Mouse (Mus musculus): ENCODE results near the gene Gmppb.

Gene Gmppb

DNA sequence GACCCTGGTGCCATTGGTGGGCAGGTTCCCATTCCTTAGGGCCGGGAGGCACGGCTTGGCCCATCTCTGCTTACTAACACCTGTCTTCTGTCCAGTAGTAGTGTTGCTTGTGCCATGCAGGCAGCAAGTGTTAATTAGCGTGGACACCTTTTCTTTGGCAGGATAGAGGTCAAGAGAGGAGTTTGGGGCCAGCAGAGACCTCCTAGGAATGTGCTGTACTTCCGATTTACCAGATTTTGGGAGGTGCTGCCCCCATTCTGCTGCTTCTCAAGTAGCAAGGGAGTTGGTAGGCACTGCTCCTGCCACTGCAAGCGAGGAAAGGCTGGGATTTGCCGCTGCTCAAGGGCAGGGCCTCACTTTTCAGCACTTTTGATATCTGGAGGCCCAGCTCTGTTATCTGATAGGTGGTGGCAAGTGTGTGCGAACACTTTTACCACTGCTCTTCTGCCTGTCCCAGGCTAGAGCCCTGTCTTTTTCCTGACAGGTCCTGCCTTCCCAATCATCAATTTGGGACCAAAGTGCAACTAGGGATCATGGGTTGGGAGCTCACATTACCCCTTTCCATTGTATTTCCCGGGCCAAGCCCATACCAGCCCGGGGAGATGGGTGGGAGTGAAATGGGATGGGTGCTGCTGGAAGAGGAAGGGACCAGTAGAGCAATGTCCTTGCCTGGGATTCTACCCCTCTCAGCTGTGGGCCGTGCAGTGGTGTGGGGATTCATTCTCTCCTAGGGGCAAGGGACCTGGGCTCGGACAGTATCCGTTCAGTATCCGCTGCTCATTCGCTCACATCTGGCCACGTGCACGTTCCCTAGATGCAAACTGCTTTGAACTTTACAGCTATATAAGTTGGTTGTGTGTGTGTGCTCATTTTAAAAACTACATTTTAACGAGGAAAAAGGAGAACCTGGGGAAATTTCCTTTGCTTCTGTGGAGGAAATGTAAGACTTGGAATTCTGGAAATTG, 1.2 kb upstream of the Gmppb start:
- H3K4me1 ChIP-seq (replicated peaks; ENCODE audit: low read depth, low read length), result peaks cover 76% of the 10 kb centered on the region
- H3K9me3 ChIP-seq (ENCODE audit: low read length), result no peaks in the 10 kb centered on the region
- TF ChIP-seq NANOG (IDR thresholded peaks at IDR 0.05; ENCODE audit: borderline replicate concordance, low read length) (no peak), CTCF (conservative IDR thresholded peaks at IDR 0.05; ENCODE audit: low read length) (no peak), POU5F1 (IDR thresholded peaks at IDR 0.05; ENCODE audit: borderline replicate concordance, low read length) (no peak)
- H3K36me3 ChIP-seq (ENCODE audit: insufficient read depth, low read length), result peaks cover 69% of the 10 kb centered on the region
- H3K27me3 ChIP-seq (ENCODE audit: insufficient read depth, low read length), result no peaks in the 10 kb centered on the region
- H3K4me3 ChIP-seq (replicated peaks; ENCODE audit: low read length), result peak overlapping the region; percentile 80

DNA sequence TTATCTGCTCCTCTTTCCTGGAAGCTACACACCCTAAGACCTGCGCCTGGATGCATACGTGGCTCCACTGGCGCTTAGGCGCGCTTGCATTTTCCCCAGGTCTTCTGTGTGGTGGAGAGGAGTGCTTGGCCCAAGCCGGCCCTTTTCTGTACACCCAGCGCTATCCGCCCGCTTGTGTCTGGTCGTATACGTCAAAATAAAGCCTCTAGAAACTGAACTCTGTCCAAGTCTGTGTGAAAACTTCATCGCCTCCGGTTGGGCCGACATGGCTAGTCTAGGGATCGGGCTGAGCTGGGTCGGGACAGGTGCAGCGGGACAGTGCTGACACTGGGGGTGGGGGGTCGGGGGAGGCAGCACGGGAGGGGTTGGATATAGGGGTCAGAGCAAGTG, 481 bp upstream of the Gmppb start:
- Histone ChIP-seq H3K4me1 (replicated peaks; ENCODE audit: low read depth, low read length) (peaks cover 82% of the 10 kb centered on the region), H3K27me3 (ENCODE audit: insufficient read depth, low read length) (no peaks in the 10 kb centered on the region), H3K9me3 (ENCODE audit: low read length) (no peaks in the 10 kb centered on the region), H3K36me3 (ENCODE audit: insufficient read depth, low read length) (peaks cover 64% of the 10 kb centered on the region), H3K4me3 (replicated peaks; ENCODE audit: low read length) (peak overlapping the region; percentile 80)
- TF ChIP-seq CTCF (conservative IDR thresholded peaks at IDR 0.05; ENCODE audit: low read length) (no peak), POU5F1 (IDR thresholded peaks at IDR 0.05; ENCODE audit: borderline replicate concordance, low read length) (no peak), NANOG (IDR thresholded peaks at IDR 0.05; ENCODE audit: borderline replicate concordance, low read length) (no peak)

DNA sequence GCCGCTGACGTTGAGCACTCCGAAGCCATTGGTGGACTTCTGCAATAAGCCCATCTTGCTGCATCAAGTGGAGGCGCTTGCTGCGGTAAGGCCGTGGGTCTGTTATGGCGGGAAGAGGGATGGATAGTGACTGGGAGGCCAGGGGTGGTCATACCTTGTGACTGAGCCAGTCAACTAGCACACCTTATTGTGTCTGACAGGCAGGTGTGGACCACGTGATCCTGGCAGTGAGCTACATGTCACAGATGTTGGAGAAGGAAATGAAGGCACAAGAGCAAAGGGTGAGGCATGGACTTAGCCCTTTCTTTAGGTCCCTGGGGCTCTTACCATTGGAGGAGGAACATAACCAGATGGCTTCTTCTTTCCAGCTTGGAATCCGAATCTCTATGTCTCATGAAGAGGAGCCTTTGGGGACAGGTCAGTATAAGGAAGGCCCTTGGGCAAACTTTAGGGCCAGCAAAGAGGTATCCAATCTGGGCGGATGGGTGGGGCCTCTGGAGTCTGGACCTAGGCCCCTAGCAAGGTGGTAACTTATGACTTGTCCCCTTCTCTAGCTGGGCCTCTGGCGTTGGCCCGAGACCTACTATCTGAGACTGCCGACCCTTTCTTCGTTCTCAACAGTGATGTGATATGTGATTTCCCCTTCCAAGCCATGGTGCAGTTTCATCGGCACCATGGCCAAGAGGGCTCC, 664 bp downstream of the Gmppb start:
- Histone ChIP-seq H3K9me3 (ENCODE audit: low read length) (no peaks in the 10 kb centered on the region), H3K4me3 (replicated peaks; ENCODE audit: low read length) (peak overlapping the region; percentile 90), H3K36me3 (ENCODE audit: insufficient read depth, low read length) (peaks cover 58% of the 10 kb centered on the region), H3K4me1 (replicated peaks; ENCODE audit: low read depth, low read length) (peaks cover 90% of the 10 kb centered on the region), H3K27me3 (ENCODE audit: insufficient read depth, low read length) (no peaks in the 10 kb centered on the region)
- TF ChIP-seq NANOG (IDR thresholded peaks at IDR 0.05; ENCODE audit: borderline replicate concordance, low read length) (no peak), POU5F1 (IDR thresholded peaks at IDR 0.05; ENCODE audit: borderline replicate concordance, low read length) (no peak), CTCF (conservative IDR thresholded peaks at IDR 0.05; ENCODE audit: low read length) (no peak)

DNA sequence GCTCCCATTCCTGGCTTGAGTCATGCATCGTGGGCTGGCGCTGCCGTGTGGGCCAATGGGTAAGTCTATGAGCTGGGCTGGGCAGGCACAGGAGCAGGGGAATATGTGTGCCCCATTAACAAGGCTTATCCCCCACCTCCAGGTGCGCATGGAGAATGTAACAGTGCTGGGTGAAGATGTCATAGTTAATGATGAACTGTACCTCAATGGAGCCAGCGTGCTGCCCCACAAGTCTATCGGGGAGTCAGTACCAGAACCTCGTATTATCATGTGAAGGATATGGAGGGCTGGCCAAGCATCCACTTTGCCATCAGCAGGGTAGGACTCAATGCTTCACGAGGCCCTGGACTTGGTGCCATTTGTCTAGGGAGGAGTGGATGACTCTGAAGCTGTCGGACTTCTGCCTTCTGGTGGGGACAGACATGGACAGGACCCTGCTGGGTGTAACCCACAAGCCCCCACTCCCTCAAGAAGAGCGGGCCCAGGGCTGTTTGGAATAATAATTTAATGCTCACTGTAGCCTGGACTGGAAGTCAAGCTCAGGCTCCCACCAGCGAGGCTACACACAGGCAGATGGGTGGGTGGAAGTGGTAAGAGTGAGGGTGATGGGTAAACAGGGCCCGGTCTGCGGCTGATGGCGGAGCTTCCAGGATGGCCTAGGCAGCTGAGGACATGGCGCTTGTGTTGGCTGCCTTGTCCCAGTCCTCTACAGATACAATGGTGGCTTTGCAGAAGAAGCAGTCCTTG, 2.3 kb downstream of the Gmppb start:
- H3K4me1 ChIP-seq (replicated peaks; ENCODE audit: low read depth, low read length), result peaks cover 91% of the 10 kb centered on the region
- no peaks in the 10 kb centered on the region for H3K27me3 ChIP-seq (ENCODE audit: insufficient read depth, low read length)
- TF ChIP-seq CTCF (conservative IDR thresholded peaks at IDR 0.05; ENCODE audit: low read length) (no peak), POU5F1 (IDR thresholded peaks at IDR 0.05; ENCODE audit: borderline replicate concordance, low read length) (no peak), NANOG (IDR thresholded peaks at IDR 0.05; ENCODE audit: borderline replicate concordance, low read length) (no peak)
- H3K36me3 ChIP-seq (ENCODE audit: insufficient read depth, low read length), result peaks cover 54% of the 10 kb centered on the region
- no peak overlapping the region for H3K4me3 ChIP-seq (replicated peaks; ENCODE audit: low read length)
- no peaks in the 10 kb centered on the region for H3K9me3 ChIP-seq (ENCODE audit: low read length)

DNA sequence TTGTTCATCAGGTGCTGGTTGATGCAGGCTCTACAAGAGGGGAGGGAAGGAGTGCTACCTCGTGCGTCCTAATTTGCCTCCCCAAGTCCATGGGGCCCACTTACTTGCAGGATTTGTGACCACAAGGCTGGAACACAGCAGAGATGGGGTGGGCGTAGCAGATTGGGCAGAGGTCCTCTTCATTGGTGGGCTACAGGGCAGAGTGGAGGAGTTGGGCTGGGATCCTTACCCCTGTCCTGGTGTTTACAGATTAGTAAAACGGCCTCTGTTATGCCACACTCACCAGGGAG, 2.8 kb downstream of the Gmppb start:
- peaks cover 49% of the 10 kb centered on the region for H3K36me3 ChIP-seq (ENCODE audit: insufficient read depth, low read length)
- H3K27me3 ChIP-seq (ENCODE audit: insufficient read depth, low read length), result no peaks in the 10 kb centered on the region
- H3K4me1 ChIP-seq (replicated peaks; ENCODE audit: low read depth, low read length), result peaks cover 91% of the 10 kb centered on the region
- TF ChIP-seq POU5F1 (IDR thresholded peaks at IDR 0.05; ENCODE audit: borderline replicate concordance, low read length) (no peak), CTCF (conservative IDR thresholded peaks at IDR 0.05; ENCODE audit: low read length) (no peak), NANOG (IDR thresholded peaks at IDR 0.05; ENCODE audit: borderline replicate concordance, low read length) (no peak)
- no peak overlapping the region for H3K4me3 ChIP-seq (replicated peaks; ENCODE audit: low read length)
- no peaks in the 10 kb centered on the region for H3K9me3 ChIP-seq (ENCODE audit: low read length)

DNA sequence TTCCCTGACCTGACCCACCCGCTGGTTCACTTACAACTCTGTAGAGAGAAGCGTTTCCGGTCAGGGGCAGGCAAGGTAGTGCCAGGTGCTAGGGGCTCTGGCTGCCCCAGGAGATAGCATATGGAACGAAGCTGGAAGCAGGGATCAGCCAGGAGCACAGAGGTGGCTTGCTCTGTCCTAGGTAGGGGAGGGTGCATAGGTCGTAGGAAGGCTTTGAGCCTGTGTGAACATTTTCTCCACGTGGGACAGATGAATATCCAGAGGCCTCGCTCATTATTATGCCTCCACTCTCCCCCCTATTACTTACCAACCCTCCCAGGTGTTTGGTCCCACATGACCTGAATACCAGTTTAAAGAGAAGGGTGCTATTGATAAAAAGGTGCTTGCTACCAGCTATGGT, 3.4 kb downstream of the Gmppb start:
- no peaks in the 10 kb centered on the region for H3K27me3 ChIP-seq (ENCODE audit: insufficient read depth, low read length)
- H3K36me3 ChIP-seq (ENCODE audit: insufficient read depth, low read length), result peaks cover 46% of the 10 kb centered on the region
- H3K4me1 ChIP-seq (replicated peaks; ENCODE audit: low read depth, low read length), result peaks cover 91% of the 10 kb centered on the region
- no peaks in the 10 kb centered on the region for H3K9me3 ChIP-seq (ENCODE audit: low read length)
- TF ChIP-seq CTCF (conservative IDR thresholded peaks at IDR 0.05; ENCODE audit: low read length) (no peak), POU5F1 (IDR thresholded peaks at IDR 0.05; ENCODE audit: borderline replicate concordance, low read length) (no peak), NANOG (IDR thresholded peaks at IDR 0.05; ENCODE audit: borderline replicate concordance, low read length) (no peak)
- no peak overlapping the region for H3K4me3 ChIP-seq (replicated peaks; ENCODE audit: low read length)

DNA sequence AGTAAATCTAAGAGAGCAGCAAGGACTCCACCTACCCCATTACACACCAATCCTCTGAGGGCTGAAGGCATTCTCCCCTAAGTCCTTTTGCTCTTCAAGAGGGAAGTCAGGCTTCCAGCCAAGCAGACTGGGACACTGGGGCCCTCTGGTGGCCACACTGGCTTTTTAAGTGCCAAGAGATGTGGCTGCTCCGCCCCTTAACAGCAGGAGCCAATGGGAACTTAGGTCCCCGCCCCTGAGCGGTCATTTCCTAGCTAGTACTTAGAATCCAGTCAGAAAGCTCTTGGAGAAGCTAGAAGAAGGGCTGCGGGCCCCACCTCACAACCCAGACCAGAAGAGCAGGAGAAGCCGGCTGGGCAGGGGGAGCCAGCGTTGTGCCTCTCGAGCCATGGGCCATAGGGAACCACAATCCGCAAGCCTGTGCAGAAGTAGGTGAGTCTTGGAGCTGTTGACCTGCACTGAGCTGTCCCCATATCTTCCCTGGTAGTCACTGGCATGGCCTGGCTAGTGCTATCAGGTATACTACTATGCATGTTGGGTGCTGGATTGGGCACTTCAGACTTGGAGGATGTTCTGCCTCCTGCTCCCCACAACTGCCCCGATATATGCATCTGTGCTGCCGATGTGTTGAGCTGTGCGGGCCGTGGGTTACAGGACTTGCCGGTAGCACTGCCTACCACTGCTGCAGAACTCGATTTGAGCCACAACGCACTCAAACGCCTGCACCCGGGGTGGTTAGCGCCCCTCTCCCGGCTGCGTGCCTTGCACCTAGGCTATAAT, 4.0 kb downstream of the Gmppb start, which contains the start of gene Amigo3:
TSS of gene Amigo3 (plus strand) at position 275 of the 780 bp plus-strand sequence.
- H3K36me3 ChIP-seq (ENCODE audit: insufficient read depth, low read length), result peaks cover 50% of the 10 kb centered on the region
- H3K4me1 ChIP-seq (replicated peaks; ENCODE audit: low read depth, low read length), result peaks cover 86% of the 10 kb centered on the region
- peak within 1 kb of the TSS; percentile 70 for H3K4me3 ChIP-seq (replicated peaks; ENCODE audit: low read length)
- H3K27me3 ChIP-seq (ENCODE audit: insufficient read depth, low read length), result no peaks in the 10 kb centered on the region
- no peaks in the 10 kb centered on the region for H3K9me3 ChIP-seq (ENCODE audit: low read length)
- TF ChIP-seq CTCF (conservative IDR thresholded peaks at IDR 0.05; ENCODE audit: low read length) (peak; percentile 82), NANOG (IDR thresholded peaks at IDR 0.05; ENCODE audit: borderline replicate concordance, low read length) (peak; percentile 12; the same call in 1 of the 2 replicates), POU5F1 (IDR thresholded peaks at IDR 0.05; ENCODE audit: borderline replicate concordance, low read length) (no peak)
